Mouse (Mus musculus) WW6 (cell line): ENCODE data around the gene Dhx57.
"Not testable (repeated sequence)": the region's sequence is repeated elsewhere in the genome, so short reads cannot be mapped to it uniquely, and the experiment has no call there.

Experiments used
- DNase-seq: peaks from one replicate; pipeline ENCODE4 v3.0.0-alpha.2; 2013; ENCODE audit warnings: low read depth, low spot score

The Dhx57 gene

DNA sequence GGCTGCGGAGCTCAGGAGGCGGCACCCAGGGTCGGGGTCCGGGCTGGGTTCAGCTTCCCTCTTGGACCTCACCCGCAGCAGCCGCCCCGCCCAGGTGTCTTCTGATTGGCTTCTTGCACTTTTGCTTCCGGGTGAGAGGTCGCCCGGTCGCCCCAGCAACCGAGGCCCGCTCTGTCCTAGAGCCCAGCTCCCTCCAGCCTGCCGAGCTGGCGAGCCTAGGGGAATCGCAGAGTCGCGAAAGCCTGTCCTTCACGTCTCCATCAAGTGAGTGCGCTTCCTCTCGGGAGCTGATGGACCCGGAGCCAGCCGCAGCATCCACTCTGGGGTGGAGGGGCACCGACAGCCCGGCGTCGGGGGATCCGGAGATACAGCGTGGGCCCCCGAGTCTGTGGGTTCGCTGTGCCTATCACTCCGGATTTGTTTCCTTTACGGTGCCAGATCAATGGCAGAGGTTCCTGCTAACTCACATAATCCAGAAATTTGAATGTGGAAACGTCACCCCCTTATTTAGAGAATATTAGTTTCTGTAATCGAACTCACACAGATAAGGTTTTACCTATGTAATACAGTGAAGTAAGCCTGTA, at the start of gene Dhx57, which contains the start of gene Morn2:
Gene Dhx57 (minus strand): TSS at position 403 of the 584 bp plus-strand sequence.
Gene Morn2 (plus strand): TSS at position 130 of the 584 bp plus-strand sequence.
- peak; percentile 96 for DNase-seq

DNA sequence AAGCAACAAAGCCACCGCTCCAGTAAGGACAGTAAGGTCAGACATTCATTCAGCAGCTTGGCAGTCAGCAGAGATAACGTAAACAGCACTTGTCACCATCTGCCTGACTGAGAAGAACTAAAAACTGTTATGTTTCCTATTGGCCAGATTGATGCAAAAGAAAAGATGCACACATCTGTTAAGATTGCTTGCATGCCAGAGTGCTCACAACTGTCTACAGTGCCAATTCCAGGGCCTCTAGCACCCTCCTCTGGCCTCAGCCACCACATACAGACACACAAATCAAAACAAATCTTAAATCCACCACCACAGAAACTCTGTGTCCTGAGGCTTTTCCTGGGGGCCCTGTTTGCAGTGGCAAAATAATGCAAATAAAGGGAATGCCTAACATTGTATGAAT, 42.1 kb upstream of the Dhx57 start:
- no peak for DNase-seq

DNA sequence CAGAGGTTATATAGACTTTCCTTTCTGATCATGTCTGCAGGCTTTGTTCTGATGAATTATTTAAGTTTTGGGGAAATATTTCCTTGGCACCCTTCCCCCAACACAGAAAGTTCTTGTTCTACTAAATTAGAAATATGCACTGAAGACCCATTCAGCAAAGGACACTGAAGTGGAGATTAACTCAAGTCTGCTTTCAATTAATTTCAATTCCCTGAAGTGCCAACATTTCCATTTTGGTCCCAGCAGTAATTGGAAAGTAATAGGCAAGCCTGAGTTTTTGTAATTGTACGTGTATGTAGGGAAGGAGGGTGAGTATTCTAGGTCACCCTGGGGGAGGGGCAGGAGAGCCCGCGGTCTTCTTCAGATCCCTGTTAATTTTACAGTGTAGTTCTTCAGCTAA, 36.2 kb upstream of the Dhx57 start:
- DNase-seq: no peak

DNA sequence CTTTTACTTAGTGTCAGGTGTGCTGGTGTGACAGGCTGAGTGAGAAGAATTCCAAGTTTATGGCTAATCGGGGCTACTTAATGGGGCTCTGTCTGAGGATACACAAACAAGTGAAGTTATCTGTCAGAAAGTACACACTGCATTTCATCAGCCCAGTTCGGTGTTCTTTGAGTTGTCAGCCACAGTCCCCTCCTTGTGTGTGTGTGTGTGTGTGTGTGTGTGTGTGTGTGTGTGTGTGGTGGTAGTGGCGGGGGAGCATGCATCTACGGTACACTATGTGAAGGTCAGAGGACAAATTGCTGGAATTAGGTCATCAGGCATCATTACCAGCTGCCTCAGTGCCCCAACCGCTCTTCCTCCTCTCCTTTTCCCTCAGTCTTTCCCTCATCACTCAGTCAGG, 35.2 kb upstream of the Dhx57 start:
- DNase-seq: no peak

DNA sequence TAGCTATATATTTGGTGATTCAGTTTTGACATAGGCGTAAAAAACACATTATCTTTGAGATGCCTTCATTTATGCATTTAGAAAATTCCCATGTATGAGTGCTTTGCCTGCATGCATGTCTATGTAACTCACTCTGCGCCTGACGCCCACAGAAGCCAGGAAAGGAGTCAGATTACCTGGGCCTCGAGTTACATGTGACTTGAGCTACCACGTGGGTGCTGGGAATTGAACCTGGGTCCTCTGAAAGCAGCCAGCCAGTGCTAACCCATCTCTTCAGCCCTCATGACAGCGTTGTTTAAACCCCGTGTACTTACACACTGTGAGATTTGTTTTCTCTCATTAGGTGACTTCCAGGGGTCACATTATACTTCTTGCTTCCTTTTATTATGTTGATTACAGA, 34.2 kb upstream of the Dhx57 start:
- no peak for DNase-seq

DNA sequence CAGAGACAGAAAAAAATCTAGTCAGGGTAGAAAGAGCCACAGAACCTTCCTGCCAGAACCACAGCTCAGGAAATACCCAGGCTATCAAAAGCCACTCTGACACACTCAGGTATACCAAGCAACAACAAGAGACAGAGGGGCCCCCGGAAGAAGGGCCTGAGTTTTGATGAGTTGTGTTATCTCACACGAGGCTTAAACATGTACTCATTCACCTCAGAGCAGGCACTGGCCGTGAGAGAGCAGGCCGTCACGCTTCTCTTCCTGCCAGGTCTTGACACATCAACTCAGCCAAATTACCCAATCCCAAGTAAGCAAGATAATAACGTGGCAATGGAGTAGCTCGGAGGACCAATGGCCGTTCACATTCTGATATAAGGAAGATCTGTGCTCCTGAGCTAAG, 33.4 kb upstream of the Dhx57 start:
- DNase-seq: no peak

DNA sequence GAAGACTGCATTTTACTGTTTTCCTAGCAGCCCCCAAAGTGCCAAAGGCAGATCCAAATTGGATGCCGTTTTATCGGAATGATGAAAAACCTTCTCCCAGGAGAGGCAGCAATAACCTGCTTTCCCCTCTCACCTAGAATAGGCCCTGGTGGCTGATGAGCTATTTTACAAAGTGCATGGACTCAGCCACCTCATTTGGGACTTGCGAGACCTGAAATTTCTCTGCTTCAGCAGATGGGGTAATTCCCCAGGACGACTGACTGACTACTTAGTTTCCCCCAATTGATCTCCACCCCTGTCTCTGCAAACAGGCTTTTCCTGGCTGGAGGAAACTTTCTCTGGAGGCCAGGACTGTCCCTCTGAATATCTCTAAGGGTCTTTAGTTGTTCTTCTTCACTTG, 32.7 kb upstream of the Dhx57 start:
- DNase-seq: no peak

DNA sequence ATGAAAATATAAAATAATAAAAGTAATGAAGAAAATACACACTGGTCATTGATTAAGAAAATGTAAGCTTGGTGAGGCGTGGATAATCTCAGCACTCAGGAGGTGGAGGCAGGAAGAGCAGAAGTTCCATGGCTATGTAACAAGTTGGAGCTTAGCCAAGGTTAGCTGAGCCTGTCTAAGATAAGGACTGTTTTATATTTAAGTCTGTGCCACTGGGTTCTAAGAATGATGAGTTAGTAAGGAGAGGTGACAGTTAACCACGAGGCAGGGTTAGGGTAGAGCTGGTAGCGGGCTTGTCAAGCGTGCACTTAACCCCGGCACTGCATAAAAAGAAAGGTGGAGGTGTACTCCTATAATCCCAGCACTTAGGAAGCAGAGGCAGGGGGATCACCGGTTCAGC, 32.0 kb upstream of the Dhx57 start:
- DNase-seq: no peak

DNA sequence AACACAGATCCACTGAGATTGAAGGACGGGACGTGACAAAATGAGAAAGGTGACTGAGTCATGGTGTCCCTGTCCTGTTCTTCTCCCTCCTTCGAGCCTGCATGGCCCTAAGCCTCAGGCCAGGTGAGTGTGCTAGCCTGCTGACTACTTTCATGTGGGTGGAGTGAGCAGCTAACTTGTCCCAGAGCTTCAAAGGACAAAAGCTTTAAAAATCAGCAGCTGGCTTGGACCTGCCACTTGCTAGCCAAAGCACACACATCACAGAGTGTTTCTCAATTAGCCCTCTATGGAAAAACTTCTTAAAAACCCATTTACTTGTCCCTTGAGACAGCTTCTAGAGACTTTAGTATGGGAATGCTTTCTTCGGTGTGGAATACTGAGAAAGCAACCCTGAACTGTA, 22.1 kb upstream of the Dhx57 start:
- no peak for DNase-seq

DNA sequence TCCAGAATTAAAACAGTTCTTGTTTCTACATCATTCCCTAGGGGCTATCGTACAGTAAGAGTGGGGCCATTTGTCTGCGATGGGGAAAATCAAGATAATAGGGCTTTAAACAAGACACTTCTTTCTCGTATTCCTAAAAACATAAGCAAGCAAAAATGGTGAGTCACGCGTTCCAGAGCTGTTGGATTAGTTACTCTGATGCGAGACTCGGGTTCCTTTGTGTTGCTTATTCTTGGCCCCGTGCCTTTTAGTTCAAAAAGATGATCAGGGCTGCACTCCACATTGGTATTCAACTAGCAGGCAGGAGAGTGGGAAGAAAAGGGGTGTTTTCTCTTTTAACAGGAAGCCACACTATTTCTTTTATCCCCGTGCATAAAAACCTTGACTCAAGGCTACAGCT, 21.5 kb upstream of the Dhx57 start:
- no peak for DNase-seq

DNA sequence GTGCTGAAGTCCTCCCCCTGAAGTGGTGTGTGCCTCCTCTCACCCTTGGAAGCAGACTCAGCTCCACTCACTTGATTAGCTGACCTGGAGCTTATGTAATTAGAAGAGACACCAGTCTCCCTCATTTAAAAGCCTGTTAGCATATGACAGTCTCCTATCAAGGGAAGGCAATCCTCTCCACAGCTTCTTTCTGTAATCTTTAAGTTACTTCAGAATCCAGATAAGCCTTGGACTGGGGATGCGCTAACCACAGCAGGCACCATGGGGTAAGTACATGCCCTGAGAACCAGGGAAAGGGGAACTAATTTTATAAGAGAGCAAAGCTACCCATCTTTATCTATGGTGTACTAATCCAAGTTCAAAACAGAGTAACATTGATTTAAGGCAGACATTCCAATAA, 17.0 kb upstream of the Dhx57 start, which contains the start of gene Arhgef33:
Gene Arhgef33 (plus strand): TSS at position 157 of the 400 bp plus-strand sequence.
- no peak for DNase-seq

DNA sequence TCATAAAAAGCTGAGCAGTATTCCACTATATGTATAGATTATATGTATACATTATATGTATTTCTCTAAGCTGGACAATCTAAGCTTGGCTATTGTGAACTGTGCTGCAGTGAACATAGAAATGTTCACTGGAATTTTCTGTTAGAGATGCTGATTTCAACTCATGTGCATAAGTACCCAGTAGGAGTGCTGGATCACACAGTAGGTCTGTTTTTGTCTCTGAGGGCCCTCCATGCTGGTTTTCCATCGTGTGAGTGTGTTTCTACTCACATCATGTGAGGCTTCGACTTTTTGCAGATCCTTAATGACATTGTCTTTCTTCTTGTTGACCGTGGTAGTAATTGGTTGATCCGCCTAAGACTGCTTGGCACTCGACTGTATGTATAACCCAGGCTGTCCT, 8.6 kb upstream of the Dhx57 start:
- DNase-seq: no peak

DNA sequence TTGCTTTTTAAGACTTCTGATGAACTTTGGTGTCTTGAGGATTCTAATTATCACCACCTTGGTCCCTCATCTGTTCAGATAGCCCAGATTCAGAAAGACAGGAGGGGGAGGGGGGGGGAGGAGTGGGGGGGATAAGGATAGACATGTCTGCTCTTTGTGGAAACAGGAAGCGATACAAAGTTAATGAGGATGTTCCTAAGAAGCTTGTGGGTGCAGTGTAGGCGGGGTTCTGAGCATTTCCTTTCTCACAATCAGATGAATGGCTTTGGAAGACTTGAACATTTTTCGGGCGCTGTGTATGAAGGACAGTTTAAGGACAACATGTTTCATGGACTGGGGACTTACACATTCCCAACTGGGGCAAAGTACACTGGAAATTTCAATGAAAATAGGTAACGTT, 5.0 kb upstream of the Dhx57 start:
- DNase-seq: no peak

DNA sequence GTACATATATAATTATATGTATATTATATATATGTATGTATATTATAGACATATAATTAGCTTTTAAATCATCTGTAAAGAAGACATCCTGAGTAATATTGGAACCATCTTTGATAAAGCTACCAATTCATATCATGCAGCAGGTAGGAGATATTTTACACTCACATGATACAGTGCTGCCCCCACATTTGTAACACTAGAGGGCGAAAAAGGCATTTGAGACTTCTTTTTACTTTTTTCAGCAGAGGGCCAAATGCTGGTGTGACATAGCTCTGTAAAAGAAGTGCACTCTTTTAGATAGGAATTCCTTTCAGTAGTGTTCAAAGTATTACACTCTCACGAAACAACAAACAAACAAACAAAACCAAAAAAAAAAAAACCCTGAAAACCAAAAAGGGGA, 872 bp upstream of the Dhx57 start:
- peak; percentile 11 for DNase-seq

DNA sequence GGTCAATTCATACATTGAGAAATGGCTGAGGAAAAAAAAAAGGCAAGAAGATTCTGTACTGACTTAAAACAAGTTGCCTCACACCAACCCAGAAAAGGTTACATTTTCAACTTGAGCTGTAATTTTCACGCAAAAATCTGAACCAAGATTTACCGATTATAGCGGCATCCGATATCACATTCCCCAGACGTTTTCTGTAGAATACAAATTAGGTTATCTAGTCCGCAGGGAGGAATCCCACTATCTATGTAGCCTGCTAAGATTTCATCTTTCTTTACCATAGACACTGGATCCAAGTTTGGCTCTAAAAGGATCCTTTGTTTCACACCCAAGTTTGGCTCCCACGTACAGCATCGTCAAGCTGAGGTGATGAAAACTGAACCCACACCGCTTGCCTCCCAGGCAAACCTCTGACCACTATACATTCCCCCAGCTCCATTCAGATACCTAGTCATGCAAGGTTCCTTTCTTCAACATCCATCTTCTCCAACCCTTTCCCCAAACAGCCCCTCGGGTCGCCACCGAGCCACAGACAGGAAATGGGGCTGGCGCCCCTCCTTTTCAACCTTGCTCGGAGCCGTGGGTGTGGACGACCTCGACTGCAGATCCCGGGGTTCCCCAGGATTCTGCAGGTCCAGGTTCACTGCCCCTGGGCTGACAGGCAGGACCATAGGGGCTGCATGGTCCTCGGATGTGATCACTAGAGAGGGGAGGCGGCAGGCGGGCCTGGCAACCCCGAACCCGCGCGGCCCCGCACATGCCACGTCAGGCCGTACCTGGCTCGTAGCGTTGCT, 799 bp downstream of the Dhx57 start:
- no peak for DNase-seq

DNA sequence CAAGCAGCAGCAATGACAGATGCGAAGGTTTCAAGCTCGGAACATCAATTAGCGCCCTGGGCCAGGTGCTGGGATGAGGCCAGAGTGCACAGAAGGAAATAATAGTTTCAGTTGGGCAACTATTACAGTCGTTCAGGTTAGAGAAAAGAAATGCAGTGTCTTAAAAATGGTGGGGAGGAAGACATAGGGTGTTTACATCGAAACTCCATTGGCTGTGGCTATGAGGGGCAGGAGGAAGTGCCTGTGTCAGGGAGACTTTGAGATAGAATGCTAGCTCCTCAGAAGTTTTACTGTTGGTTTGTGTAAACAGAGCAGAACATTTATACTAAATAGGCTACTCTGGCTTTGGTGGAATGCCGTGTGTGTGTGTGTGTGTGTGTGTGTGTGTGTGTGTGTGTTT, 2.3 kb downstream of the Dhx57 start:
- DNase-seq: no peak

DNA sequence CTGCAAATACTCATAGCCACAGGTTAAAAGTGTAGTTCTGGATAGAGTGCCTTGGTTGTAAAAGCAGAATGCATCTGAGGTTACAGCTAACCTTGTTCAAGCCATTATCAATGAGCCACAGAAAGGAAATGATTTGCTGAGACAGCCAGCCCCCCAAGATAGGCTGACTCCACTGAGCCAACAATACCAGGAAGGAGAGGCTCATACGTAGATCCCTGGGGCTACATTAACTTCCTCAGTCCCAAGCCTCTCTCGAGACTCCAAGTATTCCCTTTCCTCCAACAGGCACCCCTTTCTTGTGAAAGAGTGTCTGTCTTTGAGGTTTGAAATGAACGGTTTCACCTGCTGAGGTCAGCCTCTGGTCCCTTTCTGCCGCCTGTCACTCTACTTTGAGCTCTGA, 5.8 kb downstream of the Dhx57 start:
- DNase-seq: no peak

DNA sequence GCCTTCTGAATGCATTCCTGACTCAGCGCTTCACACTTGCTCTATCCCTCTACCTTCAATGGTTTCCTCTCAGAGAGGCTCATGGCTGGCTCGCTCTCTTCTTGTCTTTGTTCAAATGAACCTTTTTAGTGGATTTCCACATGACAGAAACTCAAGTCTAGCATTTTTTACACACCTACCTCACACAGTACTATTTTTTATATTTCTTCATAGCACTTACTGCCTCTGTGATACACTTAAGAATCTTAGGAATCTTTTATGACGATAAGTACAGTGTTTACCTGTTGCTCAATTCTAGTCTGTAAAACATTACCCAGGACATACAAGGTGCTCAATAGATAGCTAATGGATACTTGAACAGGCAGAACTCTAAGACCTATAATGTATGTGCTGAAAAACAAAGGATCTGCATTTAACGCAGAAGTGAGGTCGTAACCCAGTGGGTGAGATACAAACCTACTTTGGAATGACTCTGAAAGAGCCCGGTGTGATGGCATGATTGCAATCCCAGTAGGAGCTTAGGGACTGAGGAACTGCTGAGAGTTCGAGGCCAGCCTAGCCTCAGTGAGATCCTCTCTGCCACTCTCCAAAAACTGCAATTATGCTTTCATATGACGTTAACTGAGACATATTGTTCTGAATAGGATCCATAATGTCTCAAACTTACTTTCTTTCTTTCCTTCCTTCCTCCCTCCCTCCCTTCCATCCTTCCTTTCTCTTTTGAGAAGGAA, 10.8 kb downstream of the Dhx57 start:
- DNase-seq: no peak

DNA sequence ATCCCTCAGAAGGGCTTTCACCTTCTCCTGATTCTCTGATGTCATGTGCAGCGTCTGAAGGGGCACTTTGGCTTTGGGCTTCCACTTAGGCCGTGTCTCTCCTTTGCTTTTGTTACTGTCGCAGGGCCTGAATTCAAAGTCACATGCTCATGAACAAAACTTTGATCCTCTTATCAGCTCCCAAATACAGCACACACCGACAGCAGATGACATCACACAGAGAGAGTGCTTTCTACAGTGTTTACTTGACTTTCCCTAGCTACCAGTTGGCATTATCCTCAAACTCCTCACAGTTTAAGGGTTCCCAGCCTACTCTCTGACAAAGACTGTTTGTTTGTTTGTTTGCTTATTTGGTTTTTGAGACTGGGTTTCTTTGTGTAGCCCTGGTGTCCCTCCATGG, 12.0 kb downstream of the Dhx57 start:
- DNase-seq: no peak

DNA sequence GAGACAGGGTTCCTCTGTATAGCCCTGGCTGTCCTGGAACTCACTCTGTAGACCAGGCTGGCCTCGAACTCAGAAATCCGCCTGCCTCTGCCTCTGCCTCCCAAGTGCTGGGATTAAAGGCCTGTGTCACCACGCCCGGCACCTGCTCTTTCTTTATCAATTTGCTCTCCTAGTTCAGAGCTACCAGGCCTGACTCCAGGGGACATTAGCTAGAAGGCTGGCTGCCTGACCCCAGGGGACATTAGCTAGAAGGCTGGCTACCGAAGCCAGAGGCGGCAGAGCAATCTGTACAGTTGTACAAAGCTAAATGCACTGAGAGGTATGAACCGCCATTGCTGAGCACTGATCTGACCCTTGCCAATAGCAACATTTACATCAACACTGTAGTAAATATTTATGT, 19.7 kb downstream of the Dhx57 start:
- DNase-seq: not testable (repeated sequence)

DNA sequence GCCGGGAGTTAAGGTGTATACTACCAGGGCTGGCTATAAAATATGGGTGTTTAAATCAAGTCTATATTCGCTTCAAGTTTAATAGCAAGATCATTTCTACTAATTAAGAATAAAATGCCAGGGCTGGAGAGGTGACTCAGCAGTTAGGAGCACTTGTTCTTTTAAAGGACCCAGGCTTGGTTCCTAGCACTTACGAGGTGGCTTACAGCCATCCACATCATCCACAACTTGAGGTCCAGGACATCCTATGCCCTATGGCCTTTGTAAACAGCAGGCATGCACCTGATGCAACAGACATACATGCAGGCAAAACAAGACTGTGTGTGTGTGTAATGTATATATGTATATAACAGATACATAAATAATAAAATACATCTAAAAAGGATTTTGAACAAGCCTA, 22.1 kb downstream of the Dhx57 start:
- DNase-seq: no peak

DNA sequence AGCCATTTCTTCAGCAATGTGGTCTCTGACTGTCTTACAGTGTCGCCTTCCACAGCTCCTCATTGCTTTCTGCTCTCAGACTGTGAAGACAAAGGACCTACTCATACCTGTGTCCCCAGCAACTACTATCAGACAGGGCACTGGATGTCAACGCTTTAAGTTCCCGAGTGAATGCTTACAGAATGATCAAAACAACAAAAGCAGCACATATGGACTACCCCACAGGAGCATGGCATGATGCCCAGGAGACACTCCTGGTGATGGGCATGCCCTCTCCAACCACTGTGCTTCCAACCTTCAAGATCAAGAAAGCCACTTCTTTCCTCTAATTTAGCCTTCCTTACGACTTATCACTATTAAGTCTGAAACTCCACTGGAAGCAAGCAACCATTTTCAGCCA, 23.2 kb downstream of the Dhx57 start:
- DNase-seq: no peak

DNA sequence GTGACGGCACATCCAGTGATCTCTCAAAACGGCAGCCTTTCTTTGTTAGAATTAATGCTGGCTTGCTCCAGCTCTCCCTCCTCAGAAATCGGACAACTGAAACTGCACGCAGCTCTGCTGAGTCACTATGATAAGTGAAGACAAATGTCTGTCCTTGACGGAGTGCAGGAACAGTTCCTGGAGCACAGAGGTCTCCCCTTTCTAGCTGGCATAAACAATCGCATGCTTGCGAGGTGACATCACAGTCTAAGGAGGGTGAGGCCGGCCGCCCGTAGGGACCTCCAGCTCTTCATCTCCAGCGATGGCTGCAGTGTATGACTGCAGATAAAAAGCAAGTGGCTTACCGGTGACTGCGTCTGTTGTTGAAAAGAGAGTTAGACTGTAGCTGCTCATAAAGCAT, 35.1 kb downstream of the Dhx57 start:
- DNase-seq: peak; percentile 38
